Mouse (Mus musculus) layer of hippocampus, adult 9-11 months (tissue): ENCODE measurements around the gene Frmd4a.
"Not testable (repeated sequence)": the region's sequence is repeated elsewhere in the genome, so short reads cannot be mapped to it uniquely, and the experiment has no call there.

Source experiments
- DNase-seq: peaks from one replicate; pipeline ENCODE4 v3.0.0; 2022

Frmd4a gene

GRCm38 (mm10) chr2:4593878-4594387 lies 576.4 kb downstream of the Frmd4a start:
- no peak for DNase-seq

- no peak for DNase-seq
Observed at GRCm38 (mm10) chr2:4596992-4597391, 579.5 kb downstream of the Frmd4a start.

GRCm38 (mm10) chr2:4601034-4601890 lies 583.7 kb downstream of the Frmd4a start:
- DNase-seq, result peak; percentile 72

GRCm38 (mm10) chr2:4603361-4603945 lies 585.9 kb downstream of the Frmd4a start:
- DNase-seq, result no peak

GRCm38 (mm10) chr2:4606559-4606958 lies 589.0 kb downstream of the Frmd4a start:
- DNase-seq, result no peak

GRCm38 (mm10) chr2:4608253-4608652 lies 590.7 kb downstream of the Frmd4a start:
- DNase-seq, result no peak

- no peak for DNase-seq
Observed at GRCm38 (mm10) chr2:4609433-4609832, 591.9 kb downstream of the Frmd4a start.

- no peak for DNase-seq
Observed at GRCm38 (mm10) chr2:4611295-4611694, 593.8 kb downstream of the Frmd4a start.

- DNase-seq, result no peak
Observed at GRCm38 (mm10) chr2:4611704-4612103, 594.2 kb downstream of the Frmd4a start.

GRCm38 (mm10) chr2:4614276-4614929 lies 596.9 kb downstream of the Frmd4a start:
- not testable (repeated sequence) for DNase-seq

GRCm38 (mm10) chr2:4615014-4615546 lies 597.6 kb downstream of the Frmd4a start:
- DNase-seq, result no peak

GRCm38 (mm10) chr2:4616995-4617394 lies 599.5 kb downstream of the Frmd4a start:
- peak; percentile 67 for DNase-seq

GRCm38 (mm10) chr2:4619126-4619525 lies 601.6 kb downstream of the Frmd4a start:
- DNase-seq, result not testable (repeated sequence)

- DNase-seq, result no peak
Observed at GRCm38 (mm10) chr2:4619893-4620593, 602.5 kb downstream of the Frmd4a start.

GRCm38 (mm10) chr2:4620640-4621401 lies 603.3 kb downstream of the Frmd4a start:
- DNase-seq, result no peak

- no peak for DNase-seq
Observed at GRCm38 (mm10) chr2:4621471-4621985, 604.0 kb downstream of the Frmd4a start.

GRCm38 (mm10) chr2:4626911-4627310 lies 609.4 kb downstream of the Frmd4a start:
- no peak for DNase-seq

- DNase-seq, result no peak
Observed at GRCm38 (mm10) chr2:4628920-4629319, 611.4 kb downstream of the Frmd4a start.

GRCm38 (mm10) chr2:4629470-4629869 lies 612.0 kb downstream of the Frmd4a start:
- no peak for DNase-seq

GRCm38 (mm10) chr2:4630197-4630835 lies 612.8 kb downstream of the Frmd4a start:
- DNase-seq, result no peak

GRCm38 (mm10) chr2:4635804-4636203 lies 618.3 kb downstream of the Frmd4a start:
- no peak for DNase-seq
